Mouse (Mus musculus) intestine, embryonic 16.5 days (tissue): ENCODE measurements around the gene Stub1. TPM values are rescaled to one million over a fixed set of nuclear protein-coding genes. Genes with fewer than 3 reads are reported as not detected.

Experiments used
- ATAC-seq: fragments of 200-750 bp; cut with Nextera tagmentation; 2 replicates; pipeline ENCODE4 v1.8.0; 2017; ENCODE audit warnings: moderate TSS enrichment, moderate library complexity
- H3K27ac ChIP-seq: fragments of 300-500 bp; sonication (generic); 2 replicates; pipeline ENCODE4 v1.5.1; 2014; ENCODE audit warnings: mild to moderate bottlenecking, low read length
- H3K27me3 ChIP-seq: fragments of 300-500 bp; sonication (generic); replicated peaks from 2 replicates; pipeline ENCODE4 v1.6.1; 2014; ENCODE audit warnings: low read length, control low read depth, mixed read lengths; ENCODE audit not compliant: control insufficient read depth, insufficient read depth
- H3K36me3 ChIP-seq: fragments of 300-500 bp; sonication (generic); 2 replicates; pipeline ENCODE4 v1.6.1; 2014; ENCODE audit warnings: low read length, control low read depth; ENCODE audit not compliant: control insufficient read depth, insufficient read depth
- H3K4me1 ChIP-seq: fragments of 300-500 bp; sonication (generic); 2 replicates; pipeline ENCODE4 v1.6.1; 2014; ENCODE audit warnings: low read length, control low read depth, mixed read lengths; ENCODE audit not compliant: control insufficient read depth, insufficient read depth
- H3K4me2 ChIP-seq: fragments of 300-500 bp; sonication (generic); 2 replicates; pipeline ENCODE4 v1.6.1; 2014; ENCODE audit warnings: low read depth, low read length, control low read depth
- H3K4me3 ChIP-seq: fragments of 300-500 bp; sonication (generic); 2 replicates; pipeline ENCODE4 v1.5.1; 2014; ENCODE audit warnings: mild to moderate bottlenecking, low read length
- H3K9ac ChIP-seq: fragments of 300-500 bp; sonication (generic); 2 replicates; pipeline ENCODE4 v1.6.1; 2014; ENCODE audit warnings: low read depth, low read length
- H3K9me3 ChIP-seq: fragments of 300-500 bp; sonication (generic); 2 replicates; pipeline ENCODE4 v1.6.1; 2016; ENCODE audit warnings: low read length, control low read depth; ENCODE audit not compliant: control insufficient read depth
- WGBS: fragments of 180-500 bp; shearing (Covaris S2); extraction: QIAGEN DNeasy Blood & Tissue Kit; methylation state at CpG from one replicate; pipeline ENCODE4 v1.1.7; 2014; 5-methylcytosine and 5-hydroxymethylcytosine counted together
- polyA plus RNA-seq: library from polyadenylated mRNA; unstranded; fragments of >200 nt; fragmentation: Nextera tagmentation; extraction: Ambion mirVana; gene quantifications from 2 replicates; pipeline ENCODE4 v1.2.1, GENCODE M21; 2015

Gene Stub1
- polyA plus RNA-seq, 1 experiment from 2014 or later, result 321 TPM

GRCm38 (mm10) chr17:25841117-25841880 lies 8.1 kb upstream of the Stub1 start, which contains the start of gene Gm20683:
Gene Gm20683 (minus strand): TSS chr17:25841763.
- Histone ChIP-seq H3K27me3 (no peaks in the 10 kb centered on the region), H3K4me2 (no peak within 1 kb of the TSS), H3K27ac (no peak within 1 kb of the TSS), H3K9me3 (no peaks in the 10 kb centered on the region), H3K9ac (no peak within 1 kb of the TSS), H3K4me1 (peaks cover 27% of the 10 kb centered on the region), H3K36me3 (peaks cover 19% of the 10 kb centered on the region; the same call in 1 of the 2 replicates), H3K4me3 (no peak within 1 kb of the TSS)
- 94% methylated on average over 22 of the region's 22 CpGs for WGBS
- no peak for ATAC-seq

GRCm38 (mm10) chr17:25840519-25840918 lies 7.3 kb upstream of the Stub1 start:
- Histone ChIP-seq H3K27ac (no peak overlapping the region), H3K4me3 (no peak overlapping the region), H3K9me3 (no peaks in the 10 kb centered on the region), H3K9ac (no peak overlapping the region), H3K4me1 (peaks cover 35% of the 10 kb centered on the region), H3K36me3 (peaks cover 19% of the 10 kb centered on the region; the same call in 1 of the 2 replicates), H3K4me2 (no peak overlapping the region), H3K27me3 (no peaks in the 10 kb centered on the region)
- WGBS, result 94% methylated on average over 6 of the region's 6 CpGs
- ATAC-seq, result no peak

DNA sequence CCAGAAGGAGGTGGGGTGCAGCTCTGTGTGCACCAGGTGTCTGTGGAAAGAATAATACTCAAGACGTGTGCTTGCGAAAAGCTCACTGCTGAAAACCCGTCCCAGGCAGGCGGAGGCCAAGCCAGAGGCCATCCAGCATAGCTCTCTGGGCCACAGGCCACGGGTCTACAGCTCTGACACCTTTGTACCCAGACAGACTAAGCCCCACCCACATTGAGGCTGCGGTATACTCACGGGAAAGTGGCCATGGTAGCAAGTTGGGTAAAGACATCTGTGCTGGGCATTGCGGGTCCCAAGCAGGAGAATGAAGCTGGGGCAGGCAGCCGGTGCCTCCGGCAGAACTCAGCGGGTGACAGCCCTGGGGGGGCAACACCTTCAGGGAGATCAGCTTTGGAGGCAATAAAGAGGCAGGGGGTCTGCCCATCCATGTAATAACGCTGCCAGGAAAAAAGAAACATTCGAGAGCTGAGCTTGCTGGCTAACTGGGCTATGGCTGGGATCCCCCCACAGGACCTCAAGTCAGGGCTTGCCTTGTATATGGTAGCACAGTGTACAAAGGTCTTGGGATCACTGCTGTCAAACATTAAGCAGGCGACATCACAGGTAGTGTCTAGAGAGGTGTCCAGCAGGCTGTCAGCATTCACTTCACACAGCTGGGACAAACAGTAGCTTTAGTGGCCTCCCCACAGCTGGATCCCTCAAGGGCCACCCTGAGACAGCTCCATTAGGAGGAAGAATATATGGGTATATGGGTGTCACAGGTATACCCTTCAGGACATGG lies 6.4 kb upstream of the Stub1 start:
- H3K27me3 ChIP-seq, result no peaks in the 10 kb centered on the region
- peaks cover 19% of the 10 kb centered on the region; the same call in 1 of the 2 replicates for H3K36me3 ChIP-seq
- H3K27ac ChIP-seq, result peak overlapping the region; percentile 60
- H3K9ac ChIP-seq, result peak overlapping the region; percentile 2; the same call in 1 of the 2 replicates
- peak; percentile 56 for ATAC-seq
- H3K9me3 ChIP-seq, result no peaks in the 10 kb centered on the region
- peaks cover 40% of the 10 kb centered on the region for H3K4me1 ChIP-seq
- peak overlapping the region; percentile 18; the same call in 1 of the 2 replicates for H3K4me2 ChIP-seq
- WGBS, result 77% methylated on average over 14 of the region's 14 CpGs
- H3K4me3 ChIP-seq, result no peak overlapping the region

GRCm38 (mm10) chr17:25838904-25839303 lies 5.7 kb upstream of the Stub1 start:
- peaks cover 47% of the 10 kb centered on the region for H3K4me1 ChIP-seq

DNA sequence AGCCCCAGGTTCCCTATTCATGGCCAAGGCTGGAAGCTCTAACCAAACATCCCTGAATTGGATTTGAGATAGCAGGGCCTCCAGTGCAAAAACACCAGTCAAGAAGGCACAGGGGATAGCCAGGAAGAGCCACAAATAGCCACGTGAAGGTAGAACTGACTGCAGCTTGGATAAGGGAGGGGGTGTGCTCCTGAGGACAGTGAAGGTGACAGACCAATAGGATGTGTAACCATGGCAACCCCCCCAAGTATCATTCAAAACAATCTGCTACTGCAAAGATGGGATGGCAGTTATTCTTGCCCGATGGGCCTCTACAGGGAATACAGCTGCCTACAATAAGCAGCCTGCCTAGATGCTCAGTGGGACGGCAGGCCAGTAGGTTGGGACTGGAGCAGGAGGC lies 4.3 kb upstream of the Stub1 start:
- peak overlapping the region; percentile 87 for H3K4me2 ChIP-seq

More at GRCm38 (mm10) chr17:25838904-25839303, 5.7 kb upstream of the Stub1 start:
- Histone ChIP-seq H3K27me3 (no peaks in the 10 kb centered on the region), H3K27ac (peak overlapping the region; percentile 60), H3K9ac (0 out of 2 replicates have a peak overlapping the region, but pooled peaks have one; percentile 26), H3K9me3 (no peaks in the 10 kb centered on the region), H3K36me3 (peaks cover 19% of the 10 kb centered on the region; the same call in 1 of the 2 replicates), H3K4me3 (no peak overlapping the region), H3K4me2 (no peak overlapping the region)
- no peak for ATAC-seq
- WGBS, result 84% methylated on average over 4 of the region's 4 CpGs

GRCm38 (mm10) chr17:25837076-25837410 lies 3.8 kb upstream of the Stub1 start, which contains the start of gene Rhbdl1:
Gene Rhbdl1 (minus strand): TSS chr17:25837295.
- Histone ChIP-seq H3K27me3 (no peaks in the 10 kb centered on the region), H3K36me3 (peaks cover 16% of the 10 kb centered on the region; the same call in 1 of the 2 replicates), H3K4me2 (peak within 1 kb of the TSS; percentile 87), H3K9me3 (no peaks in the 10 kb centered on the region), H3K27ac (peak within 1 kb of the TSS; percentile 3), H3K9ac (peak within 1 kb of the TSS; percentile 72), H3K4me3 (peak within 1 kb of the TSS; percentile 43), H3K4me1 (peaks cover 41% of the 10 kb centered on the region)
- 4% methylated on average over 29 of the region's 29 CpGs for WGBS
- no peak for ATAC-seq

More for the DNA sequence above, 4.3 kb upstream of the Stub1 start:
- no peaks in the 10 kb centered on the region for H3K27me3 ChIP-seq
- WGBS, result 49% methylated on average over 3 of the region's 3 CpGs
- peak overlapping the region; percentile 72 for H3K9ac ChIP-seq
- H3K9me3 ChIP-seq, result no peaks in the 10 kb centered on the region
- H3K4me1 ChIP-seq, result peaks cover 39% of the 10 kb centered on the region
- H3K4me3 ChIP-seq, result no peak overlapping the region; the same call in 1 of the 2 replicates
- peaks cover 19% of the 10 kb centered on the region; the same call in 1 of the 2 replicates for H3K36me3 ChIP-seq
- H3K27ac ChIP-seq, result peak overlapping the region; percentile 3; the same call in 1 of the 2 replicates
- no peak for ATAC-seq

GRCm38 (mm10) chr17:25836397-25837075 lies 3.3 kb upstream of the Stub1 start:
- Histone ChIP-seq H3K4me1 (peaks cover 47% of the 10 kb centered on the region), H3K27ac (peak overlapping the region; percentile 3), H3K9ac (peak overlapping the region; percentile 72), H3K36me3 (peaks cover 11% of the 10 kb centered on the region; the same call in 1 of the 2 replicates), H3K27me3 (no peaks in the 10 kb centered on the region), H3K4me3 (peak overlapping the region; percentile 43), H3K9me3 (no peaks in the 10 kb centered on the region), H3K4me2 (peak overlapping the region; percentile 87)
- 21% methylated on average over 23 of the region's 23 CpGs for WGBS
- ATAC-seq, result no peak

DNA sequence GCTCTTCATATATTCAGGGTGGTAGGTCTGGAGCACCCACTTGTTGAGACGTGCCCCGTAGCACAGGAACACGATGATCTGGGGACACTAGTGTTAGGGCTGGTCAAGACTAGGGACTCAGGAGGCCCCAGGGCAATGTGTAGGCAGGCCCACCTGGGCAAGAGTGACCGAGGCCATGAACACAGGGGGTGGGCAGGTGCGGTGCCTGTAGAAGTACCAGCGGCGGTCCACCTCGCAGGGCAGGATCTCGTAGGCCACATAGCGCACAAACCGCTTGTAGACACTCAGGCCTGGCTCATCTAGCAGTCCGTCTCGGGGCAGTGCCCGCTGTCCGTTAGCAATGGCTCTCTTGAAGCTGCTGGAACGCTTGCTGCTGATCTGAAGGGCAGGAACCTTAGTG lies 2.6 kb upstream of the Stub1 start:
- H3K36me3 ChIP-seq, result peaks cover 10% of the 10 kb centered on the region
- H3K4me1 ChIP-seq, result peaks cover 54% of the 10 kb centered on the region
- no peaks in the 10 kb centered on the region for H3K27me3 ChIP-seq
- WGBS, result 91% methylated on average over 16 of the region's 16 CpGs
- H3K4me3 ChIP-seq, result no peak overlapping the region; the same call in 1 of the 2 replicates
- H3K9me3 ChIP-seq, result no peaks in the 10 kb centered on the region
- H3K9ac ChIP-seq, result 0 out of 2 replicates have a peak overlapping the region, but pooled peaks have one; percentile 72
- H3K27ac ChIP-seq, result no peak overlapping the region
- ATAC-seq, result no peak
- no peak overlapping the region for H3K4me2 ChIP-seq
